Mouse (Mus musculus): ENCODE results near the gene Elf5. TPM values are rescaled to one million over a fixed set of nuclear protein-coding genes. Genes with fewer than 3 reads are reported as not detected.

The Elf5 gene
- polyA plus RNA-seq, 1 experiment from 2014 or later, result 3.3 TPM

- ATAC-seq (ENCODE audit: insufficient read depth, low FRiP score), result peak; percentile 98
- Histone ChIP-seq H3K27ac (ENCODE audit: low read length) (peak within 1 kb of the TSS; percentile 96), H3K27me3 (ENCODE audit: control insufficient read depth, insufficient read depth, low read length) (no peaks in the 10 kb centered on the region), H3K36me3 (ENCODE audit: control insufficient read depth, insufficient read depth, low read length) (no peaks in the 10 kb centered on the region), H3K9me3 (replicated peaks; ENCODE audit: control insufficient read depth, low read length) (no peaks in the 10 kb centered on the region), H3K9ac (ENCODE audit: low read length) (peak within 1 kb of the TSS; percentile 82), H3K4me2 (ENCODE audit: low read depth, low read length) (peak within 1 kb of the TSS; percentile 89), H3K4me1 (ENCODE audit: control insufficient read depth, insufficient read depth, low read length) (peaks cover 22% of the 10 kb centered on the region), H3K4me3 (replicated peaks; ENCODE audit: low read length) (peak within 1 kb of the TSS; percentile 78)
- WGBS, result under 1% methylated on average over 41 of the region's 41 CpGs
Measured at GRCm38 (mm10) chr2:103484617-103485401, 73.3 kb downstream of the Elf5 start, which contains the start of gene Cat. Cat (minus strand) TSS chr2:103485160.

GRCm38 (mm10) chr2:103492526-103492925, 81.0 kb downstream of the Elf5 start:
- H3K36me3 ChIP-seq (ENCODE audit: control insufficient read depth, insufficient read depth, low read length), result no peaks in the 10 kb centered on the region

GRCm38 (mm10) chr2:103493827-103494226, 82.3 kb downstream of the Elf5 start:
- H3K9ac ChIP-seq (ENCODE audit: low read length), result no peak overlapping the region
- no peaks in the 10 kb centered on the region for H3K4me1 ChIP-seq (ENCODE audit: control insufficient read depth, insufficient read depth, low read length)
- 52% methylated on average over 4 of the region's 4 CpGs for WGBS
- H3K36me3 ChIP-seq (ENCODE audit: control insufficient read depth, insufficient read depth, low read length), result no peaks in the 10 kb centered on the region
- H3K9me3 ChIP-seq (replicated peaks; ENCODE audit: control insufficient read depth, low read length), result no peaks in the 10 kb centered on the region
- H3K27ac ChIP-seq (ENCODE audit: low read length), result no peak overlapping the region
- no peak for ATAC-seq (ENCODE audit: insufficient read depth, low FRiP score)
- H3K27me3 ChIP-seq (ENCODE audit: control insufficient read depth, insufficient read depth, low read length), result no peaks in the 10 kb centered on the region
- no peak overlapping the region for H3K4me3 ChIP-seq (replicated peaks; ENCODE audit: low read length)
- no peak overlapping the region for H3K4me2 ChIP-seq (ENCODE audit: low read depth, low read length)

More at GRCm38 (mm10) chr2:103492526-103492925, 81.0 kb downstream of the Elf5 start:
- Histone ChIP-seq H3K4me2 (ENCODE audit: low read depth, low read length) (no peak overlapping the region), H3K27me3 (ENCODE audit: control insufficient read depth, insufficient read depth, low read length) (no peaks in the 10 kb centered on the region), H3K4me1 (ENCODE audit: control insufficient read depth, insufficient read depth, low read length) (no peaks in the 10 kb centered on the region), H3K27ac (ENCODE audit: low read length) (no peak overlapping the region), H3K9me3 (replicated peaks; ENCODE audit: control insufficient read depth, low read length) (no peaks in the 10 kb centered on the region), H3K9ac (ENCODE audit: low read length) (no peak overlapping the region), H3K4me3 (replicated peaks; ENCODE audit: low read length) (no peak overlapping the region)
- no peak for ATAC-seq (ENCODE audit: insufficient read depth, low FRiP score)
- WGBS, result 76% methylated on average over 4 of the region's 4 CpGs

GRCm38 (mm10) chr2:103495633-103496418, 84.3 kb downstream of the Elf5 start:
- Histone ChIP-seq H3K4me1 (ENCODE audit: control insufficient read depth, insufficient read depth, low read length) (no peaks in the 10 kb centered on the region), H3K9ac (ENCODE audit: low read length) (no peak overlapping the region), H3K4me3 (replicated peaks; ENCODE audit: low read length) (no peak overlapping the region), H3K27ac (ENCODE audit: low read length) (no peak overlapping the region), H3K27me3 (ENCODE audit: control insufficient read depth, insufficient read depth, low read length) (no peaks in the 10 kb centered on the region), H3K9me3 (replicated peaks; ENCODE audit: control insufficient read depth, low read length) (no peaks in the 10 kb centered on the region), H3K4me2 (ENCODE audit: low read depth, low read length) (no peak overlapping the region), H3K36me3 (ENCODE audit: control insufficient read depth, insufficient read depth, low read length) (no peaks in the 10 kb centered on the region)
- 75% methylated on average over 6 of the region's 6 CpGs for WGBS
- no peak for ATAC-seq (ENCODE audit: insufficient read depth, low FRiP score)

Other genes starting within 250 kb of the Elf5 start
- 39.1 and 52.8 TPM in 2 replicates for gene Ehf, start 108.4 kb upstream of the Elf5 start, polyA plus RNA-seq (2015; fragmentation: Nextera tagmentation; extraction: Ambion mirVana)
- 118 TPM in 2 replicates for gene Cat, start 73.5 kb downstream of the Elf5 start, polyA plus RNA-seq (2015; fragmentation: Nextera tagmentation; extraction: Ambion mirVana)
- gene Abtb2, start 154.6 kb downstream of the Elf5 start, polyA plus RNA-seq (2015; fragmentation: Nextera tagmentation; extraction: Ambion mirVana), result 4.8 and 5.3 TPM in 2 replicates